Mouse (Mus musculus): ENCODE data around the gene Lrrc28.

- TF ChIP-seq CTCF (IDR thresholded peaks at IDR 0.05; ENCODE audit: low read depth, low read length) (no peak), POLR2A (IDR thresholded peaks at IDR 0.05; ENCODE audit: extremely low read depth, insufficient read depth, low read length) (no peak)
Measured at GRCm38 (mm10) chr7:67578783-67579482, 66.1 kb downstream of the Lrrc28 start.
